Mouse (Mus musculus): ENCODE data around the gene Ctr9.

Ctr9 gene

GRCm38 (mm10) chr7:111029046-111029553, 349 bp downstream of the Ctr9 start:
- DNase-seq (ENCODE audit: low read depth, low spot score): no peak

GRCm38 (mm10) chr7:111048920-111049319, 20.2 kb downstream of the Ctr9 start:
- DNase-seq (ENCODE audit: low read depth, low spot score): no peak

GRCm38 (mm10) chr7:111049652-111050421, 21.1 kb downstream of the Ctr9 start:
- no peak for DNase-seq (ENCODE audit: low read depth, low spot score)

- DNase-seq (ENCODE audit: low read depth, low spot score): no peak
Observed at GRCm38 (mm10) chr7:111055221-111055620, 26.5 kb downstream of the Ctr9 start.

- DNase-seq (ENCODE audit: low read depth, low spot score): no peak
Observed at GRCm38 (mm10) chr7:111055984-111056657, 27.4 kb downstream of the Ctr9 start.

GRCm38 (mm10) chr7:111059527-111059926, 30.8 kb downstream of the Ctr9 start:
- DNase-seq (ENCODE audit: low read depth, low spot score): no peak

GRCm38 (mm10) chr7:111062971-111063370, 34.2 kb downstream of the Ctr9 start:
- DNase-seq (ENCODE audit: low read depth, low spot score): no peak

- no peak for DNase-seq (ENCODE audit: low read depth, low spot score)
Observed at GRCm38 (mm10) chr7:111068181-111068580, 39.4 kb downstream of the Ctr9 start.

GRCm38 (mm10) chr7:111069439-111070166, 40.9 kb downstream of the Ctr9 start:
- DNase-seq (ENCODE audit: low read depth, low spot score): no peak

GRCm38 (mm10) chr7:111070167-111070496, 41.4 kb downstream of the Ctr9 start:
- DNase-seq (ENCODE audit: low read depth, low spot score): no peak

GRCm38 (mm10) chr7:111072410-111072809, 43.7 kb downstream of the Ctr9 start:
- DNase-seq (ENCODE audit: low read depth, low spot score): no peak

- no peak for DNase-seq (ENCODE audit: low read depth, low spot score)
Observed at GRCm38 (mm10) chr7:111075288-111075687, 46.5 kb downstream of the Ctr9 start.

- DNase-seq (ENCODE audit: low read depth, low spot score): no peak
Observed at GRCm38 (mm10) chr7:111078271-111078670, 49.5 kb downstream of the Ctr9 start.

- no peak for DNase-seq (ENCODE audit: low read depth, low spot score)
Observed at GRCm38 (mm10) chr7:111080026-111080425, 51.3 kb downstream of the Ctr9 start.

GRCm38 (mm10) chr7:111080876-111081275, 52.1 kb downstream of the Ctr9 start:
- no peak for DNase-seq (ENCODE audit: low read depth, low spot score)

GRCm38 (mm10) chr7:111082043-111082821, 53.5 kb downstream of the Ctr9 start:
- peak; percentile 76 for DNase-seq (ENCODE audit: low read depth, low spot score)

GRCm38 (mm10) chr7:111082822-111083732, 54.3 kb downstream of the Ctr9 start, which contains the start of gene Eif4g2:
Eif4g2 (minus strand) TSS chr7:111083030.
- peak; percentile 97 for DNase-seq (ENCODE audit: low read depth, low spot score)

- DNase-seq (ENCODE audit: low read depth, low spot score): no peak
Observed at GRCm38 (mm10) chr7:111083733-111084120, 55.0 kb downstream of the Ctr9 start.

GRCm38 (mm10) chr7:111084443-111084842, 55.7 kb downstream of the Ctr9 start:
- no peak for DNase-seq (ENCODE audit: low read depth, low spot score)

- no peak for DNase-seq (ENCODE audit: low read depth, low spot score)
Observed at GRCm38 (mm10) chr7:111085153-111085552, 56.4 kb downstream of the Ctr9 start.

All from brain, embryonic 18.5 days (tissue).